Mouse (Mus musculus): ENCODE measurements around the gene Ccsap. TPM values are rescaled to one million over a fixed set of nuclear protein-coding genes. Genes with fewer than 3 reads are reported as not detected.

The Ccsap gene
- polyA plus RNA-seq, 1 experiment from 2014 or later = 3.5 TPM

- 66% methylated on average over 6 of the region's 6 CpGs for WGBS
- H3K36me3 ChIP-seq = no peaks in the 10 kb centered on the region
- no peaks in the 10 kb centered on the region for H3K4me1 ChIP-seq
- no peaks in the 10 kb centered on the region for H3K27me3 ChIP-seq
- H3K27ac ChIP-seq = no peak overlapping the region
- H3K4me2 ChIP-seq = no peak overlapping the region
- no peak for ATAC-seq (replicated peaks; ENCODE audit: low FRiP score)
- no peaks in the 10 kb centered on the region for H3K9me3 ChIP-seq (replicated peaks)
- no peak overlapping the region for H3K4me3 ChIP-seq (replicated peaks)
- no peak overlapping the region for H3K9ac ChIP-seq
Measured at GRCm38 (mm10) chr8:123873364-123873763, 13.4 kb upstream of the Ccsap start.

GRCm38 (mm10) chr8:123872048-123872447 is 12.0 kb upstream of the Ccsap start:
- H3K4me1 ChIP-seq = no peaks in the 10 kb centered on the region
- no peaks in the 10 kb centered on the region for H3K27me3 ChIP-seq
- no peak overlapping the region for H3K4me3 ChIP-seq (replicated peaks)
- no peak overlapping the region for H3K27ac ChIP-seq
- no peak overlapping the region for H3K9ac ChIP-seq
- ATAC-seq (replicated peaks; ENCODE audit: low FRiP score) = no peak
- no peak overlapping the region for H3K4me2 ChIP-seq
- no peaks in the 10 kb centered on the region for H3K36me3 ChIP-seq
- H3K9me3 ChIP-seq (replicated peaks) = no peaks in the 10 kb centered on the region
- WGBS = 74% methylated on average over 9 of the region's 9 CpGs

DNA sequence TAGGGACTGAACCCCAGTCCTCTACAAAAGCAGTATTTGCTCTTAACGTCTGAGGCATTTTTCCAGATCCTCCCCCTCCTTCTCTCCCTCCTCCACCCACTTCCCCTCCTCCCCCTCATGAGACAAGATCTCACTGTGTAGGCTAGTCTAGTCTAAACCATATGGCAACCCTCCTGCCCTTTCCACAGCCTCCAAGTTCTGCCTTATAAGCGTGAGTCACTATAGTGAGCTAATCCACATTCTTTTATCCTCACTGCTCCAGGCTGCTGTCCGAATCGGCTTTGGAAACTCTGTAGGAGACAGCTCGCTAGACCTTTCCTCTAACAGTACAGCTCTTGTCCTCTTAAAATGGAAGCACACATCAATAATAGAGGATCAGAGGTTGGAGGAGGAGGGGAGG is 7.0 kb upstream of the Ccsap start:
- Histone ChIP-seq H3K9ac (no peak overlapping the region), H3K27me3 (peaks cover 36% of the 10 kb centered on the region), H3K27ac (no peak overlapping the region), H3K4me1 (no peaks in the 10 kb centered on the region), H3K4me2 (no peak overlapping the region), H3K9me3 (replicated peaks) (no peaks in the 10 kb centered on the region), H3K36me3 (no peaks in the 10 kb centered on the region), H3K4me3 (replicated peaks) (no peak overlapping the region)
- ATAC-seq (replicated peaks; ENCODE audit: low FRiP score) = no peak
- 47% methylated on average over 5 of the region's 5 CpGs for WGBS

GRCm38 (mm10) chr8:123865786-123866185 is 5.8 kb upstream of the Ccsap start:
- no peaks in the 10 kb centered on the region for H3K36me3 ChIP-seq
- H3K27ac ChIP-seq = no peak overlapping the region
- no peaks in the 10 kb centered on the region for H3K4me1 ChIP-seq
- ATAC-seq (replicated peaks; ENCODE audit: low FRiP score) = no peak
- no peak overlapping the region for H3K4me3 ChIP-seq (replicated peaks)
- no peak overlapping the region for H3K9ac ChIP-seq
- H3K27me3 ChIP-seq = peaks cover 45% of the 10 kb centered on the region
- WGBS = 76% methylated on average over 7 of the region's 7 CpGs
- H3K9me3 ChIP-seq (replicated peaks) = no peaks in the 10 kb centered on the region
- no peak overlapping the region for H3K4me2 ChIP-seq

- Histone ChIP-seq H3K27me3 (peaks cover 58% of the 10 kb centered on the region), H3K4me2 (peak overlapping the region; percentile 99), H3K9me3 (replicated peaks) (no peaks in the 10 kb centered on the region), H3K4me1 (peaks cover 16% of the 10 kb centered on the region), H3K27ac (no peak overlapping the region), H3K4me3 (replicated peaks) (peak overlapping the region; percentile 80), H3K9ac (no peak overlapping the region), H3K36me3 (no peaks in the 10 kb centered on the region)
- 77% methylated on average over 4 of the region's 4 CpGs for WGBS
- ATAC-seq (replicated peaks; ENCODE audit: low FRiP score) = no peak
Measured at GRCm38 (mm10) chr8:123860386-123860785, 377 bp upstream of the Ccsap start.

DNA sequence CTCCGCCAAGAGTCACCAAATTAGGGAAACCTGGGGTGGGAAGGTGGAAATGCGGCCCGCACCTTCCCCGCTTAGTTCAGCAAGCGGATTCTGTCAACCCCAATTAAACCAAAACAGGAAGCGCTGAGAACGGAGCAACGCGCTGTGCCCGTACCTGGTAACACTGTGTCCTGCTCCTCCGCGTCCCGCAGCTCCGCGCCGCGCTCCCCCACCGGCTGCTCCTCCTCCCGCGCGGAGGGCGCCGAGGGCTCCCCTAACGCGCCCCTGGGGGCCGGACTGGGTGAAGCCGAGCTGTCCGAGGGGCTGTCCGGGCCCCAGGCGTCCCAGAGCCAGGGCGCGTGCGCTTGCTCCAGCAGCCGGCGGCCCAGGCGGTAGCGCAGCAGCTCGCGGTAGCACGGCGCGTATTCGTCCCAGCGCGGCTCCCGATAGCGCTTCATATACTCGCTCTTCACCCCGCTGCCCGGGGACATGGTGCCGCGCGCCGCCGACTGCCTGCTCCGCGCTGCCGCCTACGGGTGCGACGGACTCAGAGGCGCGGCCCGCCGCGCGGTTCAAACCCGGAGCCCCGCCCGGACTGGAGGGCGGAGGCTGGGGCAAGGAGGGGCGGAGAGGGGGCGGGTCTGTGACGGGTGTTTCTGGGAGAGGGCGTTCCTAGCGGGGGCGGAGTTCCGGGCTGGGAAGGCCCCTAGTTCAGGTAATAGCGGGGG is 915 bp downstream of the Ccsap start:
- Histone ChIP-seq H3K27me3 (peaks cover 49% of the 10 kb centered on the region), H3K4me1 (peaks cover 16% of the 10 kb centered on the region), H3K9ac (peak overlapping the region; percentile 65), H3K36me3 (no peaks in the 10 kb centered on the region), H3K27ac (no peak overlapping the region), H3K4me2 (peak overlapping the region; percentile 99), H3K4me3 (replicated peaks) (peak overlapping the region; percentile 80), H3K9me3 (replicated peaks) (no peaks in the 10 kb centered on the region)
- WGBS = under 1% methylated on average over 77 of the region's 79 CpGs
- ATAC-seq (replicated peaks; ENCODE audit: low FRiP score) = peak; percentile 96

- Histone ChIP-seq H3K4me3 (replicated peaks) (peak overlapping the region; percentile 80), H3K9me3 (replicated peaks) (no peaks in the 10 kb centered on the region), H3K4me1 (peaks cover 16% of the 10 kb centered on the region), H3K27ac (no peak overlapping the region), H3K36me3 (no peaks in the 10 kb centered on the region), H3K27me3 (peaks cover 45% of the 10 kb centered on the region), H3K4me2 (peak overlapping the region; percentile 99), H3K9ac (peak overlapping the region; percentile 65)
- ATAC-seq (replicated peaks; ENCODE audit: low FRiP score) = peak; percentile 12; the same call in 1 of the 2 replicates
- WGBS = 0% methylated on average over 17 of the region's 17 CpGs
Measured at GRCm38 (mm10) chr8:123858574-123858940, 1.5 kb downstream of the Ccsap start.

DNA sequence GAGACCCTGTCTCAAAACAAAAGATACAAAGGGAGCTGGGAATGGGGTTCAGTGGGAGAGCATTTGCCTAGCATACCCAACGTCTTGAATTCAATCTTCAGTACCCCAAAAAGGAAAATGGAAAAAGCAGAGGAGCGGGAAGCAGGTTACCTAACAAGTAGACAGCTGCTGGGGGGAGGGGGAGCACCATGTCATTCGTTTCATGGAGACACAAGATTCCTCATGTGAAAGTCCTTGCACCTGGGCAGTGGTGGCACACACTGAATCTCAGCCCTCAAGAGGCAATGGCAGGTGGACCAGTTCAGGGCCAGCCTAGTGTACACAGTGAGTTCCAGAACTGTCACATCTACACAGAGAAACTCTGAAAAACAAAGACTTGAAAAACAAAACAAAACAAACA is 2.6 kb downstream of the Ccsap start:
- no peak for ATAC-seq (replicated peaks; ENCODE audit: low FRiP score)
- Histone ChIP-seq H3K27ac (no peak overlapping the region), H3K4me1 (peaks cover 16% of the 10 kb centered on the region), H3K4me2 (no peak overlapping the region), H3K27me3 (peaks cover 33% of the 10 kb centered on the region), H3K9me3 (replicated peaks) (no peaks in the 10 kb centered on the region), H3K4me3 (replicated peaks) (no peak overlapping the region), H3K9ac (no peak overlapping the region), H3K36me3 (no peaks in the 10 kb centered on the region)
- 80% methylated on average over 3 of the region's 3 CpGs for WGBS

GRCm38 (mm10) chr8:123854733-123855475 is 5.1 kb downstream of the Ccsap start:
- Histone ChIP-seq H3K27me3 (peaks cover 11% of the 10 kb centered on the region; the same call in 1 of the 2 replicates), H3K9me3 (replicated peaks) (no peaks in the 10 kb centered on the region), H3K36me3 (no peaks in the 10 kb centered on the region), H3K27ac (no peak overlapping the region), H3K4me1 (peaks cover 12% of the 10 kb centered on the region), H3K4me2 (no peak overlapping the region), H3K4me3 (replicated peaks) (no peak overlapping the region), H3K9ac (no peak overlapping the region)
- no peak for ATAC-seq (replicated peaks; ENCODE audit: low FRiP score)
- WGBS = 87% methylated on average over 9 of the region's 9 CpGs

DNA sequence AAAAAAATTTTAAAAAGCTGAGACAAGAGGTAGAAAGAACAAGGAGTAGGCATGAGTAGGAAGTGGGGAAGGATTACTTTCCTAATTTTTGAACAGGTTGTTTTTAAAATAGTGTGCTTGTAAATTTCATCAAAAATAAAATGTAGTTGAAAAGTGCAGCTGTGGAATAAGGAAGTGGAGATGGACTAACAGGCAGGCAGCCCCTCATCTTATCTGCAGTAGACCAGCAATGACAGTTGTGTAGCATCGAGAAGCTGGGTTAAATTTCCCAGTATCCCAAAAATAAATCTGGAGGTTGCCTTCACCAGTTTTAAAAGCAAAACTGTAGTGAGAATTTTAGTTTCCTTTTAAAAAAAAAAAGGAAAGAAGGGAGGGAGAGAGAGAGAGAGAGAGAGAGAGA is 5.8 kb downstream of the Ccsap start:
- H3K27me3 ChIP-seq = peaks cover 9% of the 10 kb centered on the region; the same call in 1 of the 2 replicates

DNA sequence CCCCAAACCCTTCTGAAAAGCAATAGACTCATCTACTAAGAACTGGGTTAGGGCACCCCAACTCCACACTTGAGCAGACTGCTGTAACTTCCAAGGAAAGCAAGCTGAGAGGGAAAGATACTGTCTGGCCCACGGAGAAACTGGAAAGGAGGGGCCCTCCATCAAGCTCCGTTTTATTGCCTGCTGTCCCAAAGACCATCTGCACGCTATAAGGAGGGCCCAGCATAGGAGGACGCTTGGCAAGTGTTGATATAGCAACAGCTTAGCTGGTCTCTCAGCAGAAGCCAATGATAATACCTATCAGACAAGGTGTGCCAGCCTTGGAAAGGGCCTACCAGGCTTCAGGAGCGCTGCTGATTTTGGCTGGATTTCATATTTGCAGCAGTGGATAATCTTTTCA is 8.4 kb downstream of the Ccsap start:
- Histone ChIP-seq H3K4me2 (no peak overlapping the region), H3K4me1 (no peaks in the 10 kb centered on the region), H3K27me3 (no peaks in the 10 kb centered on the region), H3K27ac (no peak overlapping the region), H3K9ac (no peak overlapping the region), H3K36me3 (no peaks in the 10 kb centered on the region), H3K9me3 (replicated peaks) (no peaks in the 10 kb centered on the region), H3K4me3 (replicated peaks) (no peak overlapping the region)
- WGBS = 35% methylated on average over 5 of the region's 5 CpGs
- ATAC-seq (replicated peaks; ENCODE audit: low FRiP score) = no peak

More for the DNA sequence above, 5.8 kb downstream of the Ccsap start:
- Histone ChIP-seq H3K36me3 (no peaks in the 10 kb centered on the region), H3K9ac (no peak overlapping the region), H3K4me3 (replicated peaks) (no peak overlapping the region), H3K4me2 (no peak overlapping the region), H3K9me3 (replicated peaks) (no peaks in the 10 kb centered on the region), H3K4me1 (peaks cover 11% of the 10 kb centered on the region), H3K27ac (no peak overlapping the region)
- 89% methylated on average over 1 of the region's 1 CpGs for WGBS
- ATAC-seq (replicated peaks; ENCODE audit: low FRiP score) = no peak

- no peak overlapping the region for H3K4me3 ChIP-seq (replicated peaks)
- H3K27ac ChIP-seq = no peak overlapping the region
- 85% methylated on average over 4 of the region's 4 CpGs for WGBS
- H3K4me2 ChIP-seq = no peak overlapping the region
- H3K27me3 ChIP-seq = no peaks in the 10 kb centered on the region
- no peak for ATAC-seq (replicated peaks; ENCODE audit: low FRiP score)
- no peaks in the 10 kb centered on the region for H3K36me3 ChIP-seq
- H3K4me1 ChIP-seq = no peaks in the 10 kb centered on the region
- no peaks in the 10 kb centered on the region for H3K9me3 ChIP-seq (replicated peaks)
- no peak overlapping the region for H3K9ac ChIP-seq
Measured at GRCm38 (mm10) chr8:123849352-123849751, 10.7 kb downstream of the Ccsap start.

Measured in kidney, embryonic 15.5 days (tissue).